Mouse (Mus musculus): Measurements from ENCODE around the gene L3mbtl4. TPM values are rescaled to one million over a fixed set of nuclear protein-coding genes. Genes with fewer than 3 reads are reported as not detected.
"Not testable (repeated sequence)": the region's sequence is repeated elsewhere in the genome, so short reads cannot be mapped to it uniquely, and the experiment has no call there.

L3mbtl4 gene
- polyA plus RNA-seq, 1 experiment from 2014 or later: not detected

DNA sequence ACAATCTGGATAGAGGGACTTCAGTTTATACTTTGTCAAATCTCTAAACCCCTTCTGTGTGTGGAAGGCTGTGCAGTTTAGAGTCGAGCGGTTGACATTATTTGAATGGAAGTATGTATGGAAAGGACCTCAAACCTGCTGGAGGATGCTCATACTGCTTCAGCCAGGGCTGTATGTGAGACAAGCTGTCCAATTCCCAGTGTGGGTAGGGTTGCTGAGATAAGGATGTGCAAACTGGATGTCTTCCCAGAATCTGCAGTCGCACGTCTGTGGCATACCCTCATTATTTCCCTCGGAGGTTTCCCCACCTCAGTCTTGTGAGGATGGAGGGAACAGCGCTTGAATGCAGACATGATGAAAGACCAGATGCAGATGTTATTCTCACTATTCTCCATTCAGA, 34.8 kb downstream of the L3mbtl4 start:
- no peak overlapping the region for H3K4me3 ChIP-seq
- no peaks in the 10 kb centered on the region for H3K4me1 ChIP-seq
- no peaks in the 10 kb centered on the region for H3K27me3 ChIP-seq (ENCODE audit: low read depth, poor library complexity, severe bottlenecking)
- H3K9me3 ChIP-seq (replicated peaks): no peaks in the 10 kb centered on the region
- DNase-seq (ENCODE audit: low spot score): no peak
- H3K36me3 ChIP-seq: no peaks in the 10 kb centered on the region
- no peak overlapping the region for H3K27ac ChIP-seq
- 89% methylated on average over 6 of the region's 6 CpGs for WGBS

DNA sequence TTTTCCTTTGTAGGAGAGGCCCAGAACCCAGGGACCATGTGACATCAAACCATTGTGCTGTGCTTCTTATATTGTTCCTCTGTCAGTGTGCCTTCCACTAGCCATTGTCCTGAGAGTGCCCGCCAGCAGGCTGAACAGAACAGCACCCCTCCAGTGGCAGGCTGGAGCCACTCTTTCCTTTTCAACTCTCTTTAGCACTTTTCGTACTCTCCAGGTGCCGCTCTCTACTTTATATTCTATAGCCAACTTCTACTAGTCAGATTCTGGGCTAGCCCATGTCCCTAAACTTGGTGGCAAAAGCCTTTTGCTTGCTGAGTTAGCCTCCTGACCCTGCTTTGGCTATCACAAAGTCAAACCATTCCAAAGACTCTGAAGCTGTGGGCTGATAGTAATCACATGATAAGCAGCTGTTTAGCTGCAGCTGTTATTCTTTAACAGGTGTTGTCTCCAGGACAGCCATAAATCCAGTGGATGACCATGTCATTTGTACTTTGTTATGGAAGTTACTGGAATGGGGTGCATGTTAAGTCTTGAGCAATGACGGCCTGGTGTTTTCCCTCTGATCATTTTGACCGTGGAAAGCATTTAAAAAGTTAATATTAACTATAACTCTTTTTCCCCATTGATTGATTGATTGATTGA, 38.8 kb downstream of the L3mbtl4 start:
- no peak overlapping the region for H3K4me3 ChIP-seq
- 89% methylated on average over 5 of the region's 5 CpGs for WGBS

DNA sequence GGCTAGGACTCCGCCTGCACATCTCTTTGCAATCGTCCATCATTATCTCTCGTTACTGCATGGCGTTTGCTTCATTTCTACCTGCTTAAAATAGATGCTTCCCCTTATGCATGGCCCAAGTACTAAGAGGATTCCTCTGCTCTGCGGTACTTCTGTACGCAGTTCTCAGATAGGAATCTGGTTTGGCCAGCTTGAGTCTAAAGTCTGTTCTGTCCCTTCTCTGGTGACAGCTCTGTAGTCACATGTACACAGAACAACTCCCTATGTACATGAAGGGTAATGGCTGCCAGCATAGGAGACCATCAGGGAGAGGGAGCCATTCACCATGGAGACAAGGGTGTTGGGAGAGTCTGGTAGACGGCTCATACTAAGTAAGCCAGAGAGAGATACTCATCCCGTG, 47.3 kb downstream of the L3mbtl4 start:
- Histone ChIP-seq H3K36me3 (no peaks in the 10 kb centered on the region), H3K9me3 (replicated peaks) (no peaks in the 10 kb centered on the region), H3K4me1 (no peaks in the 10 kb centered on the region), H3K4me3 (no peak overlapping the region), H3K27me3 (ENCODE audit: low read depth, poor library complexity, severe bottlenecking) (no peaks in the 10 kb centered on the region), H3K27ac (no peak overlapping the region)
- WGBS: 87% methylated on average over 8 of the region's 8 CpGs
- DNase-seq (ENCODE audit: low spot score): no peak

More for the DNA sequence above, 38.8 kb downstream of the L3mbtl4 start:
- H3K9me3 ChIP-seq (replicated peaks): no peaks in the 10 kb centered on the region
- H3K27me3 ChIP-seq (ENCODE audit: low read depth, poor library complexity, severe bottlenecking): no peaks in the 10 kb centered on the region
- no peak overlapping the region for H3K27ac ChIP-seq
- no peaks in the 10 kb centered on the region for H3K36me3 ChIP-seq
- no peaks in the 10 kb centered on the region for H3K4me1 ChIP-seq
- no peak for DNase-seq (ENCODE audit: low spot score)

DNA sequence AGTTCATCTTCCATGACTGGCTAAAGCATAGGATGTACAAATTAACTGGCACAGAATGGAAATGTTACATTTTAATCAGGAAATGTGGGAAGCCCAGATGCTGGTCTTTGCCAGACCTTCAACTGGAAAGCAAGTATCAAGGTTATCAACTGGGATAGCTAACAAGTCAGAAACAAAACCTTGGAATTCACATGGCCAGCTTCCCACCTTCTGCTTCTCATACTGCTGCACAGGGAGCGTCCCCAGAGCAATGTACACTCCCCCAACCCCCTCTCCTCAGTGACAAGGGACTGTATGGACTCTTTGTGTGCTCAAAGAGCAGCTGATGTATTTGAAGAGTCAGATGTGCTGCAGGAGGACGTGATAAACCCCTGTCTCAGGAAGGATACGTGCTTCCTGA, 49.0 kb downstream of the L3mbtl4 start:
- H3K36me3 ChIP-seq: no peaks in the 10 kb centered on the region
- H3K27ac ChIP-seq: no peak overlapping the region

DNA sequence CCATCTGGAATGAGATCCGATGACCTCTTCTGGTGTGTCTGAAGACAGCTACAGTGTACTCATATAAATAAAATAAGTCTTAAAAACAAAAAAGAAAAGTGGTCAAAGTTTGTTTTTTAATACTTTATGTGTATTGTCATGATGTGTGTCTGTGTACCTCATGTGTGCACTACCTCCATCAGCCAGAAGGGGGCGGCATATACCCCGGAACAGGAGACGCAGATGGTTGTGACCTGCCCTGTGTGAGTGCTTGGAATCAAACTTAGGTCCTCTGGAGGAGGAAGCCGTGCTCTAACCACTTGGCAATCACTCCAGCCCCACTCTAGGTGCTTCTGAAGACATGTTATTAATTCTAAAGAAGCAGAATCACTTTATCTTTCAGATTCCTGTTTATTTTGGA, 58.6 kb downstream of the L3mbtl4 start:
- Histone ChIP-seq H3K4me3 (no peak overlapping the region), H3K9me3 (replicated peaks) (no peaks in the 10 kb centered on the region), H3K27ac (no peak overlapping the region), H3K36me3 (no peaks in the 10 kb centered on the region), H3K27me3 (ENCODE audit: low read depth, poor library complexity, severe bottlenecking) (no peaks in the 10 kb centered on the region), H3K4me1 (no peaks in the 10 kb centered on the region)
- WGBS: 80% methylated on average over 5 of the region's 5 CpGs
- no peak for DNase-seq (ENCODE audit: low spot score)

More for the DNA sequence above, 49.0 kb downstream of the L3mbtl4 start:
- H3K4me1 ChIP-seq: no peaks in the 10 kb centered on the region
- 77% methylated on average over 3 of the region's 3 CpGs for WGBS
- H3K4me3 ChIP-seq: no peak overlapping the region
- DNase-seq (ENCODE audit: low spot score): no peak
- no peaks in the 10 kb centered on the region for H3K9me3 ChIP-seq (replicated peaks)
- no peaks in the 10 kb centered on the region for H3K27me3 ChIP-seq (ENCODE audit: low read depth, poor library complexity, severe bottlenecking)

DNA sequence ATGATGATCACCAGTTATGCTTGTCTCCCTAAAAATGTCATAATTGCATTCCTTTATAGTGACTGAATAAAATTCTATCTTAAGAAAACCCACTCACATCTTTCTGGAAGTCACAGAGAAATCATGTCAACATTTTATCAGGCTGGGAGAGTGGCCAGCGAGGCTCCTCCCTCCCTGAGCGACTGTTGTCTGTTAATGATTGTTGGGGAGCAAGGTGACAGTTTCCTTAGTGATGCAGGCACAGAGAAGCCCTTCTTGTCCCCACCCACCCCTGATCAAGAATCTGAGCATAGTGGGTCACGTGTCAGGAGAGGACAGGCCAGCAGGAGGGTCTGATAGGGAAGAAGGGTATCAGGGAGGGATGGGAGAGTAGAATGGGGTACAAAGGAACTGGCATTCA, 59.8 kb downstream of the L3mbtl4 start:
- Histone ChIP-seq H3K4me1 (no peaks in the 10 kb centered on the region), H3K27ac (no peak overlapping the region), H3K27me3 (ENCODE audit: low read depth, poor library complexity, severe bottlenecking) (no peaks in the 10 kb centered on the region), H3K9me3 (replicated peaks) (no peaks in the 10 kb centered on the region), H3K36me3 (no peaks in the 10 kb centered on the region), H3K4me3 (no peak overlapping the region)
- no peak for DNase-seq (ENCODE audit: low spot score)
- WGBS: 72% methylated on average over 3 of the region's 3 CpGs

DNA sequence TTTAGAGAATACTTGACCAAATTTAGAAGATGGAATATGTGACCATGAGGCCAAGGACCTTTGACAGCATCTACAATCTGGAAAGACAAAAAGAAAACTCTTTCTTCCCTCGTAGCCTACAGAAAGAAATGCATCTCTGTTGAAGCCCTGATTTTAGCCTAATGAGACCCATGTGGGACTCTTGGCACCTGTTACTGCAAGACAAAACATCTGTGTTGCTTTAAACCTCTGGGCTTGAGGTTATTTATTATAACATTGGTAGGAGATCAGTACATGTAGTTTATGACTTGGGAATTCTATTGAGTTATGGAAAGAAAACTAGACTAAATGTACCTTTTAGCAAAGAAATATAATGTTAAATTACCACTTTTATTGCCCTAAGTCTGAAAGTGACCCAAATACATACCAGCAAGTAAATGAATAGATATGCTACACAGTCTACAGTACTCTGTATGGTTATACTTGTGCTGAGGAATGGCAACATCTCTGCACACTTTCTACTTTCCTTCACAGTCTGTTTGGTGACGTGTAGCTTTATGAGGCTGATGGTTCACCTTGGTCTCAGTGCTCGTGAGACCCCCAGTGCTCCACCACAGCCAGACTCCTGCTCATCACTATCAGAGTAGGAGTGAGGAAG, 65.4 kb downstream of the L3mbtl4 start:
- no peaks in the 10 kb centered on the region for H3K4me1 ChIP-seq
- H3K4me3 ChIP-seq: no peak overlapping the region
- WGBS: 72% methylated on average over 3 of the region's 3 CpGs
- no peak overlapping the region for H3K27ac ChIP-seq
- H3K9me3 ChIP-seq (replicated peaks): no peaks in the 10 kb centered on the region
- no peaks in the 10 kb centered on the region for H3K27me3 ChIP-seq (ENCODE audit: low read depth, poor library complexity, severe bottlenecking)
- H3K36me3 ChIP-seq: no peaks in the 10 kb centered on the region
- DNase-seq (ENCODE audit: low spot score): no peak

DNA sequence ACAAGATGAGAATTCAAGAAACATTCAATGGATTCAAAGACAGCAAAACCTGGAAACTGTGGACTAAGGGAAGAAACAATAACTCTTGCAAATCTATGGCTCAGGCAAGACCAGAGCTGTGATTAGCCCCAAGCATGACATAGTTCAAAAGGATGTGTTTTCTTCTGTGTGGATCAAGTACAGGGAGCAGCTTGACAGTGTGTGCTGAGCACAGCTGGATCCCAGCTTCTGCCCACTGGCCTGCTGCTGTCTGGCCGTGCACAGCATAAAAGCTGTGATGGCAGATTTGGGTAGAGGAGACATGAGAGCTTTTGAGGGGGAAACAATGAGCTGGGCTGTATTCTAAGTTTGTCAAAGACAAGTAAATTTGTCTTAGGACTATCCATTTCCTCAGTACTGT, 84.1 kb downstream of the L3mbtl4 start:
- Histone ChIP-seq H3K9me3 (replicated peaks) (no peaks in the 10 kb centered on the region), H3K27me3 (ENCODE audit: low read depth, poor library complexity, severe bottlenecking) (no peaks in the 10 kb centered on the region), H3K27ac (no peak overlapping the region), H3K4me1 (no peaks in the 10 kb centered on the region), H3K4me3 (no peak overlapping the region), H3K36me3 (no peaks in the 10 kb centered on the region)
- no peak for DNase-seq (ENCODE audit: low spot score)
- WGBS: 79% methylated on average over 1 of the region's 1 CpGs

DNA sequence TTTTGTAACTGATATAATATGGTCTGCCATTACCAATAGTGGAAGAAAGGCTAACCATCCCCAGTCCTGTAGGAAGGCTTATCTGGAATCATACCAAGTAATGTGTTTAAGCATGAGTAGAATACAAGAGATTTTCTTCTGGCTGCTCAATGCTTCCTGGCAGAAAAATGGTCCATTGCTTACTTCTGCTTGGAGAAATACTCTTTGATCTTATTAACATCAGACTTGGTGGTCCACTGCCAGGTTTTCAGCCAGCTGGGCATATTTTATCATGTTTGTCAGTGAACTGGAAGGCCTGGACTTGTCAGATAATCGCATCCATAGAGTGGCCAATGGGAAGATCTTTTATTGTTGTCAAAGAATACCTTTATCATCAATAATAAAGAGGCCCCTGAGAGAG, 97.5 kb downstream of the L3mbtl4 start:
- DNase-seq (ENCODE audit: low spot score): no peak
- H3K4me3 ChIP-seq: no peak overlapping the region
- H3K27me3 ChIP-seq (ENCODE audit: low read depth, poor library complexity, severe bottlenecking): no peaks in the 10 kb centered on the region
- H3K36me3 ChIP-seq: no peaks in the 10 kb centered on the region
- H3K4me1 ChIP-seq: no peaks in the 10 kb centered on the region
- H3K27ac ChIP-seq: no peak overlapping the region
- 95% methylated on average over 1 of the region's 1 CpGs for WGBS
- H3K9me3 ChIP-seq (replicated peaks): no peaks in the 10 kb centered on the region

DNA sequence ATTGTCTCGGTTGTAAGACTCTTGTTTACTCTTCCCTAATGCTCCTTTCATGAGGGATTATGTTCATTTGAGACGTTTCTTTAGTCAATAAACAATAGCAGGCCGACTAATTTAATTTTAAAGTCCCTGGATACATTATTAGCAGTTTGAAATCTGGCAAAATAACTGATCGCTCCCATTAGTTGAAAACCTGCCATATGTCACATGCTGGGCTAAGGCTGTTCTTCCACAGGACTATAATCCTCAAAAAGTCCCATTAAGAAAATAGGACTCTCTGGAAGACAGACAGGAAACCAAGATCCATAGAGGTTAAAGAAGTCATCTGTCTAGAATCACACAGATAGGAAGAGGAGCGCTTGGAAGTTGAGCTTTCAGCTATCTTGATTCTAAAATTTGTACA, 114.9 kb downstream of the L3mbtl4 start:
- Histone ChIP-seq H3K27ac (no peak overlapping the region), H3K27me3 (ENCODE audit: low read depth, poor library complexity, severe bottlenecking) (no peaks in the 10 kb centered on the region), H3K9me3 (replicated peaks) (no peaks in the 10 kb centered on the region), H3K36me3 (no peaks in the 10 kb centered on the region), H3K4me1 (peaks cover 3% of the 10 kb centered on the region; the same call in 1 of the 2 replicates), H3K4me3 (no peak overlapping the region)
- no peak for DNase-seq (ENCODE audit: low spot score)
- 76% methylated on average over 5 of the region's 5 CpGs for WGBS

DNA sequence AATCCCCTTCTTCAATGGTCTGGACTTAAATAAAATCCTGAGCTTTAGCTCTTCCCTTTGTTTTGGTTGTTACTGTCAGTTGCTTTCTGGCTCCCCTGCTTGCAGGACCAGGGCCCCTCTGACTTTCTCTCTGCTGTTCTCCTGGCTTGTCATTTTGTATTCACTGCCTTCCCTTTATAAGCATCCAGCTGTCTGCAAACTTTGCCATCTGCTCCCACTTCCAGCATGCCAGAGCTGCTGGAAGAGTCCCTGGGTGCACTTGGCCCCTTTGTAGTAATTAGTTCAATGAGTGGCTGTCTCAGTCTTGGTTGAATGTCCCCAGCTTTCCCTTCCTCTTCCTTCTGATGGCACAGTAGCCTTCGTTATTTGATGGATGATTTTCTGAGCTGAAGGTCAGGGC, 132.4 kb downstream of the L3mbtl4 start:
- no peak for DNase-seq (ENCODE audit: low spot score)
- H3K36me3 ChIP-seq: no peaks in the 10 kb centered on the region
- H3K27ac ChIP-seq: no peak overlapping the region
- WGBS: 77% methylated on average over 1 of the region's 1 CpGs
- no peaks in the 10 kb centered on the region for H3K27me3 ChIP-seq (ENCODE audit: low read depth, poor library complexity, severe bottlenecking)
- no peaks in the 10 kb centered on the region for H3K9me3 ChIP-seq (replicated peaks)
- H3K4me1 ChIP-seq: no peaks in the 10 kb centered on the region
- H3K4me3 ChIP-seq: no peak overlapping the region

DNA sequence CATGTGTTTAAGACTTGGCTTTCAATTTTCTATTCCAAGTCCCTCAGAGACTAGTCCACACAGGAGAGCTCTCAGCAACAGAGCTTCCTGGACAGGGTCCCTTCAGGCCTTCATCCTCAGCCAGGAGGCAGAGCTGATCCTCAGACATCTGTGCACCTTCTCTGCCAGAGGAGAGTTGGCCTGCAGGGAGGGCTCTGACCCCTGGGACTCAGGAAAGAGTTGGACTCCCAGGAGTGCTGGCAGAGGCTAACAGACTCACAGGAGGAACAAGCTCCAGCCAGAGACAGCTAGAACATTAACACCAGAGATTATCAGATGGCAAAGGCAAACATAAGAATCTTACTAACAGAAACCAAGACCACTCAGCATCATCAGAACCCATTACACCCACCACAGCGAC, 133.5 kb downstream of the L3mbtl4 start:
- not testable (repeated sequence) for H3K36me3 ChIP-seq; H3K4me3 ChIP-seq; H3K27me3 ChIP-seq (ENCODE audit: low read depth, poor library complexity, severe bottlenecking); H3K27ac ChIP-seq; DNase-seq (ENCODE audit: low spot score); H3K4me1 ChIP-seq; H3K9me3 ChIP-seq (replicated peaks)
- 80% methylated on average over 1 of the region's 1 CpGs for WGBS

DNA sequence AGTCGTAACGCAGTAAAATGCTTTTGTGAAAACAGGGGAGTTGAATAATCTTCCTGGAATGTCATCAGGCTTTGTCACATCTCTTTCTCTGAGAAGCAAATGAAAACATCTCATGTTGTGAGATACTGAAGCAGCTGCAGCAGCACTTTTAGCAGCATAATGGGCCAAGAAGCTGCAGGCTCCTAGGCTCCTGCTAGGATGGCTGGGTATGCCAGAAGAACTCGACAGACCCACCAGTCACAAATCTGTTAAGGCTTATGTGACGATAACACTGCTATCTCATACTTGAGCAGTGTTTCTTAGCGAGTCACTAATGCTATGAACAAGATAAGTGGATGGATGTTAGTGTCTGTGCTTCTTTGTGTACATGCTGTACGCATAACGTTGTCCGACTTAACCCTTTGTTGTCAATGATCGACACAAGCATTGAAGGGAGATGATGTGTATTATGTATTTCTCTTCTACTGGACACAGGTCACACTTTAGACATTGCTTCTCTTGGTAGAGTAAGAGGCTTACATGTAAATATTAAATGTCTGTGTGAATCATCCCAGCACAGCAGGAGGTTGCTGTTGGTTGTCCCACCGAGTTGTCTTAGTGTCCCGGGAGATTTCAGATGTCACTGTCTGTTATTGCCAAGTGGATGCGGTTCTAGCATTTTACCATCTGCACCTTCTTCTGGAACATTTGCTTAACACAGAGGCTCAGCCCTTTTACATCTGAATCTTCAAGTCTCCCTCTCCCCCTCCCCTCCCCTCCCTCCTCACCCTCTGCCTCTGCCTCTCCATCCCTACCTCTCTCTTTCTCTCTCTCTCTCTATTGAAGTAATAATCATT, 149.3 kb downstream of the L3mbtl4 start:
- H3K36me3 ChIP-seq: no peaks in the 10 kb centered on the region
- no peaks in the 10 kb centered on the region for H3K9me3 ChIP-seq (replicated peaks)
- no peaks in the 10 kb centered on the region for H3K4me1 ChIP-seq
- no peak overlapping the region for H3K27ac ChIP-seq
- 86% methylated on average over 12 of the region's 12 CpGs for WGBS
- no peak for DNase-seq (ENCODE audit: low spot score)
- H3K4me3 ChIP-seq: no peak overlapping the region
- no peaks in the 10 kb centered on the region for H3K27me3 ChIP-seq (ENCODE audit: low read depth, poor library complexity, severe bottlenecking)

Measured in limb, embryonic 10.5 days (tissue).